Mouse (Mus musculus): ENCODE data around the gene Spg11. TPM values are rescaled to one million over a fixed set of nuclear protein-coding genes. Genes with fewer than 3 reads are reported as not detected.

The Spg11 gene
- polyA plus RNA-seq, 1 experiment from 2014 or later = 17.9 TPM

DNA sequence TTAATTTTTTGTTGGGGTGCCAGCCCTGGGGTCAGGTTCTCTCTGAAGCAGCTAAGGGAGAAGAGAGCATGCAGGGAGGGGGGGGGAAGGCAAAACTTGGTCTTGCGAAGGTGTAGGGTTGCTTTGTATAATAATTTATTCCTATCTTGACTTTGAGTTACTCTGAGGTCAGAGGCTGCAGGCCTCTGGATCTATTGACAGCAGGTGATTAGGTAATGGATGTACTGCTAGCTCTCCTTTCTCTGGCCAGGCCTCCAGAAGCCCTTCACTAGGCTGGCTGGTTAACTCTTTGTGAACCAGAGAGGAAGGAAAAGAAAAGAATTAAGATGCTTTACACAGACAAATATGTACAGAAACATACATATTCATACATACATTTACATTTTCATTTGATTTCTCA is 99.5 kb downstream of the Spg11 start:
- 73% methylated on average over 1 of the region's 1 CpGs for WGBS

DNA sequence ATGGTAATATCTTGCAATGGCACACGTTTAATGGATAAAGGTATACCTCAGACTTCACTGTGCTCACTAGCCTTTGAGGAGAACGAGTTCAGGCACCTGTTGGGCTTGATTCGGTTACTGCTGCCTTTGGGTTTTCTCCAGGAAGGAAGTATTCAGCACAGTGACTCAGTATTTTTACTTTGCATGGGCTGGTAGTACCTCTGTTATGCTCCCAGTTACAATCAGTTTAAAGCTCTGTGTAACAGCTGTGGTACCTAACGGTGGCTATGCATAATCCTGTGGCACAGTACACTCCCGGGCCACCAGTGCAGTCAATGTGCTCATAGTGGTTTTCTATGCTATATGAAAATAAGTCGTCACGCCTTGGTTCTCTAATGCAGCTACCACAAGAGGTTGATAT is 106.7 kb downstream of the Spg11 start:
- Histone ChIP-seq H3K4me2 (ENCODE audit: low read depth, low read length, severe bottlenecking) (no peak overlapping the region), H3K4me1 (replicated peaks; ENCODE audit: control insufficient read depth, insufficient read depth, low read length) (no peaks in the 10 kb centered on the region), H3K36me3 (ENCODE audit: control insufficient read depth, insufficient read depth, low read length) (peaks cover 5% of the 10 kb centered on the region; the same call in 1 of the 2 replicates), H3K9ac (ENCODE audit: low read length) (no peak overlapping the region), H3K4me3 (ENCODE audit: low read depth, low read length) (no peak overlapping the region), H3K27ac (ENCODE audit: low read depth, low read length) (no peak overlapping the region), H3K27me3 (ENCODE audit: control insufficient read depth, insufficient read depth, low read length) (no peaks in the 10 kb centered on the region), H3K9me3 (ENCODE audit: control insufficient read depth, low read length) (no peaks in the 10 kb centered on the region)
- 93% methylated on average over 7 of the region's 7 CpGs for WGBS
- no peak for ATAC-seq (replicated peaks; ENCODE audit: low FRiP score)
- no peak for DNase-seq (ENCODE audit: low spot score)

More for the DNA sequence above, 99.5 kb downstream of the Spg11 start:
- Histone ChIP-seq H3K27ac (ENCODE audit: low read depth, low read length) (no peak overlapping the region), H3K9ac (ENCODE audit: low read length) (no peak overlapping the region), H3K36me3 (ENCODE audit: control insufficient read depth, insufficient read depth, low read length) (no peaks in the 10 kb centered on the region; the same call in 1 of the 2 replicates), H3K4me1 (replicated peaks; ENCODE audit: control insufficient read depth, insufficient read depth, low read length) (no peaks in the 10 kb centered on the region), H3K4me2 (ENCODE audit: low read depth, low read length, severe bottlenecking) (no peak overlapping the region), H3K9me3 (ENCODE audit: control insufficient read depth, low read length) (no peaks in the 10 kb centered on the region), H3K27me3 (ENCODE audit: control insufficient read depth, insufficient read depth, low read length) (no peaks in the 10 kb centered on the region), H3K4me3 (ENCODE audit: low read depth, low read length) (no peak overlapping the region)
- DNase-seq (ENCODE audit: low spot score) = no peak
- ATAC-seq (replicated peaks; ENCODE audit: low FRiP score) = no peak

DNA sequence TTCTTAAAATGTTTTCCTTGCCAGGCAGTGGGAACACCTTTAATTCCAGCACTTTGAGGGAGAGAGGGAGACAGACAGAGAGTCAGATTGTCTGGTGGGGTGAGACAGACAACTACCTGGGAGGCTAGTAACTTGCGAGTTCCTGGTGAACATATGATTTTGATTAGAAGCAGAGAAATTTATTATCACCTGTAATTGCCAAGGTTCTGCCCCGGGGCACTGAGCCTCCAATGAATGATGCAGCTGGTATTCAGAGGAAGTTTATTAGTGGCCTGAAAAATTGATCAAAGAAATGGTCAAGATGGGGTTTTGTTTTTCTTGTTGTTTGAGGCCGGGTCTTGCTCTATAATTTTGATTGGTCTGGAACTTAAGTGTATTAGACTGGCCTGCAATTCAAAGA is 109.4 kb downstream of the Spg11 start:
- Histone ChIP-seq H3K9me3 (ENCODE audit: control insufficient read depth, low read length) (no peaks in the 10 kb centered on the region), H3K4me3 (ENCODE audit: low read depth, low read length) (no peak overlapping the region), H3K9ac (ENCODE audit: low read length) (no peak overlapping the region), H3K27ac (ENCODE audit: low read depth, low read length) (no peak overlapping the region), H3K36me3 (ENCODE audit: control insufficient read depth, insufficient read depth, low read length) (peaks cover 5% of the 10 kb centered on the region; the same call in 1 of the 2 replicates), H3K4me1 (replicated peaks; ENCODE audit: control insufficient read depth, insufficient read depth, low read length) (no peaks in the 10 kb centered on the region), H3K4me2 (ENCODE audit: low read depth, low read length, severe bottlenecking) (no peak overlapping the region), H3K27me3 (ENCODE audit: control insufficient read depth, insufficient read depth, low read length) (no peaks in the 10 kb centered on the region)
- 89% methylated on average over 3 of the region's 3 CpGs for WGBS
- no peak for ATAC-seq (replicated peaks; ENCODE audit: low FRiP score)
- no peak for DNase-seq (ENCODE audit: low spot score)

Small RNA genes within 50 kb of the gene (microRNA-seq; reads per million reads assigned to microRNA genes)
- not detected for gene Gm47314 (ENCODE audit: insufficient number of aligned reads)

Other genes starting within 250 kb of the Spg11 start
- gene Ctdspl2, start 162.4 kb downstream of the Spg11 start, polyA plus RNA-seq (2014; fragmentation: Nextera tagmentation; extraction: Ambion mirVana) = 61.6 and 71.5 TPM in 2 replicates
- 0.33 TPM in 2 replicates for gene Mageb3, start 162.3 kb downstream of the Spg11 start, polyA plus RNA-seq (2014; fragmentation: Nextera tagmentation; extraction: Ambion mirVana)
- 14.5 and 16.0 TPM in 2 replicates for gene Eif3j1, start 89.8 kb downstream of the Spg11 start, polyA plus RNA-seq (2014; fragmentation: Nextera tagmentation; extraction: Ambion mirVana)
- gene B2m, start 29.3 kb upstream of the Spg11 start, polyA plus RNA-seq (2014; fragmentation: Nextera tagmentation; extraction: Ambion mirVana) = 98.5 and 101 TPM in 2 replicates
- gene Trim69, start 42.3 kb upstream of the Spg11 start, polyA plus RNA-seq (2014; fragmentation: Nextera tagmentation; extraction: Ambion mirVana) = 0.15 TPM in 1 of 2 replicates, not detected in the other
- not detected in 2 replicates for gene Patl2, start 67.8 kb upstream of the Spg11 start, polyA plus RNA-seq (2014; fragmentation: Nextera tagmentation; extraction: Ambion mirVana)
- gene Terb2, start 67.9 kb upstream of the Spg11 start, polyA plus RNA-seq (2014; fragmentation: Nextera tagmentation; extraction: Ambion mirVana) = not detected in 2 replicates
- 28.4 and 31.7 TPM in 2 replicates for gene Sord, start 116.4 kb upstream of the Spg11 start, polyA plus RNA-seq (2014; fragmentation: Nextera tagmentation; extraction: Ambion mirVana)
- not detected in 2 replicates for gene Duox2, start 180.1 kb upstream of the Spg11 start, polyA plus RNA-seq (2014; fragmentation: Nextera tagmentation; extraction: Ambion mirVana)
- gene Duoxa2, start 180.5 kb upstream of the Spg11 start, polyA plus RNA-seq (2014; fragmentation: Nextera tagmentation; extraction: Ambion mirVana) = not detected in 2 replicates
- not detected in 2 replicates for gene Duoxa1, start 195.3 kb upstream of the Spg11 start, polyA plus RNA-seq (2014; fragmentation: Nextera tagmentation; extraction: Ambion mirVana)
- 0.05 TPM in 1 of 2 replicates, not detected in the other for gene Duox1, start 197.3 kb upstream of the Spg11 start, polyA plus RNA-seq (2014; fragmentation: Nextera tagmentation; extraction: Ambion mirVana)

All from forebrain, embryonic 11.5 days (tissue).